Mouse (Mus musculus) frontal cortex, adult 2 months (tissue): ENCODE measurements at regions not wholly inside any gene's neighbourhood (a gene's known extent, or its start where the extent isn't known, plus 50 kb on each side); places are given as distances from the start of the nearest gene placed in this dataset.

ENCODE experiments used
- DNase-seq, 2 experiments: peaks; one replicate each; pipeline ENCODE4 v3.0.0; 2022; ENCODE audit warnings: low spot score in 1 of 2; ENCODE audit errors: extremely low spot score in 1 of 2

DNA sequence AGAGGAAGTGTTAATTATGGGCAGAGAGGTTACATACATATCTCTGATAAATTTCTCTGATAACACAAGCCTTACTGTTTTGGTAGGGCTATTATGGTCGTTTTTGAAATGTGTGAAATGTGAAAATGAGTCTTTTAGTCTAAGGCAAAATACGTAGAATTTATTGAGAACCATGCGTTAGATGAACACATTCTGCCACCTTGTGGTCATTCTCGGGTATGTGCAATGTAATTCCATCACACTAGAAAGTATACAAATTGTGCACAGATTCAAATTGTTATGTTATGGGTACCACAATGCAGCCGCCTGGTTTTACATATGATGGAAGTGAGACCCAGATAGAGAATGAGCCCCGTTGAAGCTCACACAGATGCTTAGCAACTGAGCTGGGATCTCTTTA lies 138.7 kb downstream of the Cdr1 start:
- peak; percentile 1 to 64 for DNase-seq

DNA sequence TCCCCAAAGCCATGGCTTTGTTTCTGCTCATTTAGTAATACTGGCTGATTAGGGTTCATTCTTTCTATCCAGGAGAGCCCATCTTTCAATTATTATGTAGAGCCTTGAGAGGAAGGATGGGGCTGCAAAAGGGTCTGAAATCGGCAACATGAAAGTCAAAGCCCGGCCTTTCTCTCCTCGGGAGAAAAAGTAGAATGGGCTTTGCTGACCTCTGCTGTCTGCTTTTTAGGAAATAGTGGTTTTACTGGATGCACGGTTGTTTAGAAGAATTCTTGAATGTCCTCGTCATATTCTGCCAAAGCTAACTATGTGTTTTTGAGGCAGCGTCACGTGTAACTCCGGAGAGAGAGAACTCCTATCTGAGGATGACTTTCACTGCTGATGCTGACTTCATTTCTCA lies 142.2 kb downstream of the Cdr1 start:
- peak in 1 of 2 experiments; percentile 1 for DNase-seq
